Mouse (Mus musculus) forebrain, embryonic 14.5 days (tissue): ENCODE measurements around the gene Fgf2. TPM values are rescaled to one million over a fixed set of nuclear protein-coding genes. Genes with fewer than 3 reads are reported as not detected.

Source experiments
- ATAC-seq: fragments of 200-750 bp; cut with Nextera tagmentation; 2 replicates; pipeline ENCODE4 v1.8.0; 2017; ENCODE audit warnings: mild to moderate bottlenecking, moderate library complexity
- DNase-seq: peaks from one replicate; pipeline ENCODE4 v3.0.0-alpha.2; 2015; ENCODE audit warnings: low spot score
- H3K27ac ChIP-seq: fragments of 300-500 bp; sonication (generic); 2 replicates; pipeline ENCODE4 v1.5.1; 2014; ENCODE audit warnings: low read depth, mild to moderate bottlenecking, control low read depth, low read length, moderate library complexity
- H3K27me3 ChIP-seq: fragments of 300-500 bp; sonication (generic); replicated peaks from 2 replicates; pipeline ENCODE4 v1.6.1; 2014; ENCODE audit warnings: low read length, control low read depth, mixed read lengths; ENCODE audit not compliant: control insufficient read depth, insufficient read depth
- H3K36me3 ChIP-seq: fragments of 300-500 bp; sonication (generic); 2 replicates; pipeline ENCODE4 v1.6.1; 2014; ENCODE audit warnings: low read length, control low read depth; ENCODE audit not compliant: control insufficient read depth, insufficient read depth
- H3K4me1 ChIP-seq: fragments of 300-500 bp; sonication (generic); 2 replicates; pipeline ENCODE4 v1.6.1; 2014; ENCODE audit warnings: antibody characterized with exemption, low read length, control low read depth; ENCODE audit not compliant: control insufficient read depth, insufficient read depth
- H3K4me2 ChIP-seq: fragments of 300-500 bp; sonication (generic); 2 replicates; pipeline ENCODE4 v1.6.1; 2014; ENCODE audit warnings: mild to moderate bottlenecking, control low read depth, low read length
- H3K4me3 ChIP-seq: fragments of 300-500 bp; sonication (generic); 2 replicates; pipeline ENCODE4 v1.5.1; 2014; ENCODE audit warnings: low read depth, low read length, control low read depth
- H3K9ac ChIP-seq: fragments of 300-500 bp; sonication (generic); 2 replicates; pipeline ENCODE4 v1.6.1; 2014; ENCODE audit warnings: mild to moderate bottlenecking, low read length, control low read depth, moderate library complexity
- H3K9me3 ChIP-seq: fragments of 300-500 bp; sonication (generic); replicated peaks from 2 replicates; pipeline ENCODE4 v1.6.1; 2016; ENCODE audit warnings: low read length, control low read depth, mixed read lengths; ENCODE audit not compliant: control insufficient read depth
- WGBS: fragments of 180-500 bp; shearing (Covaris S2); extraction: QIAGEN DNeasy Blood & Tissue Kit; methylation state at CpG from one replicate; pipeline ENCODE4 v1.1.7; 2014; 5-methylcytosine and 5-hydroxymethylcytosine counted together
- polyA plus RNA-seq: library from polyadenylated mRNA; unstranded; fragments of >200 nt; fragmentation: Nextera tagmentation; extraction: Ambion mirVana; gene quantifications from 2 replicates; pipeline ENCODE4 v1.2.1, GENCODE M21; 2014

Fgf2 gene
- polyA plus RNA-seq, 1 experiment from 2014 or later = 0.36 TPM

DNA sequence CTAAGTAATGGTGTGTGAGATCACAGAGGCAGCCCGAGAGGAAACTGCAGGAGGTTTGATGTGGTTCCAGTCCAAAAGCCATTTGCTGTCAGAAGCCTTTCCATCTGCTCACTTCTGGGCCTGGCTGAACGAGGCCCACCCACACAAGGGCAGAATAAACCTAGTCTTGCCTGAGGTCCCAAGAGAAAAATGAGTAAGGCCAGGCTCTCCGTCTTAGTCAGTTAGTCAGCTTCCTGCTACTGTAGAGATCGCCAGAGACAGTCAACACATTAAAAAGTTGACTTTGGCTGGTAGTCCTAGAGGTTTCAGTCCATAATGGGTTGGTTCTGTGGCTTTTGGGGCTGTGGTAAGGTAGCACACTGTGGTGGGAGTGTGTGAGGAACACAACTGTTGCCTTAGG, 22.3 kb downstream of the Fgf2 start:
- 84% methylated on average over 4 of the region's 4 CpGs for WGBS
- DNase-seq (no peak), ATAC-seq (no peak)
- Histone ChIP-seq H3K27me3 (no peaks in the 10 kb centered on the region), H3K4me1 (no peaks in the 10 kb centered on the region), H3K36me3 (no peaks in the 10 kb centered on the region), H3K4me2 (no peak overlapping the region), H3K9me3 (no peaks in the 10 kb centered on the region), H3K4me3 (no peak overlapping the region), H3K9ac (no peak overlapping the region), H3K27ac (no peak overlapping the region)

DNA sequence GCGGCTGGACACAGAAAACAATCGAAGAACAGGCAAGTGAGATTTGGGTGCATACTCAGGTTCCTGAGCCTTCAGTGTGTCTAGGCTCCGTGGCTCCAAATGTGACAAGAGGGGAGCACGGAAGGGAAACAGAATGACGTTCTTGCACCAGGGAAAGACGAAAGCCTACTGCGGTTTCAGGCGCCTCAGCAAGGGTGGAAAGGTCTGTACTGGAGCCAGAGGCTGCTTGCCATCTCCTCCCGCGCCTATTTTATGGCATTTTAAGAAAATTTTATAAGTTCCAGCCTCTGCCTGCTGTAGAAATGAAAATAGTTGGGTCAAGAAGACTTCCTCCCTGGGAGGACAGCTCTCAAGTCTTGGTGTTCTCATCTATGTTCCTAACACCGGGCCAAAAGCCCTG, 25.6 kb downstream of the Fgf2 start:
- H3K36me3 ChIP-seq = no peaks in the 10 kb centered on the region
- H3K4me3 ChIP-seq = no peak overlapping the region
- DNase-seq (no peak), ATAC-seq (no peak)
- H3K9ac ChIP-seq = no peak overlapping the region
- H3K27me3 ChIP-seq = no peaks in the 10 kb centered on the region
- WGBS = 94% methylated on average over 11 of the region's 11 CpGs
- H3K4me2 ChIP-seq = no peak overlapping the region
- no peak overlapping the region for H3K27ac ChIP-seq
- H3K4me1 ChIP-seq = no peaks in the 10 kb centered on the region
- no peaks in the 10 kb centered on the region for H3K9me3 ChIP-seq

DNA sequence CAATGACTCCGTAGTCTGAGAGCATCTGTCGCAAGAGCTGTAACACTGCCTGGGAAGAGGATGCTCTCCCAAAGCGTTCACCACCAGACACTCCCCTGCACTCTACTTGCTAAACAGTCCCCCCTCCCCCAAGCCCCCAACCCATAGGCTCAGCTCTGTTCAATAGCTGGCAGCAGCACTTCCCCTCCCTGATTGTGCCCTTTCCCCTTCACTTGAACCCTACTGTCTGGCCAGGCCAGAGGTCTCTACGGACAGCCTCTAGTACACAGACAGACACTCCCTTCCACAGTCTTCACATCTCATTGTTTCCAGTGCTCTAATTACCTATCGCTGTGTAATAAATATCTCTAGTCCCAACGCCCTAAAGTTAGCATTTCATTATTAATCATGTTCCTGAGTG, 29.8 kb downstream of the Fgf2 start:
- no peaks in the 10 kb centered on the region for H3K4me1 ChIP-seq
- H3K4me2 ChIP-seq = no peak overlapping the region
- H3K36me3 ChIP-seq = no peaks in the 10 kb centered on the region
- no peak for DNase-seq
- no peak overlapping the region for H3K9ac ChIP-seq
- H3K27me3 ChIP-seq = no peaks in the 10 kb centered on the region
- H3K9me3 ChIP-seq = no peaks in the 10 kb centered on the region
- H3K27ac ChIP-seq = no peak overlapping the region
- 78% methylated on average over 6 of the region's 6 CpGs for WGBS
- ATAC-seq = no peak
- H3K4me3 ChIP-seq = no peak overlapping the region

DNA sequence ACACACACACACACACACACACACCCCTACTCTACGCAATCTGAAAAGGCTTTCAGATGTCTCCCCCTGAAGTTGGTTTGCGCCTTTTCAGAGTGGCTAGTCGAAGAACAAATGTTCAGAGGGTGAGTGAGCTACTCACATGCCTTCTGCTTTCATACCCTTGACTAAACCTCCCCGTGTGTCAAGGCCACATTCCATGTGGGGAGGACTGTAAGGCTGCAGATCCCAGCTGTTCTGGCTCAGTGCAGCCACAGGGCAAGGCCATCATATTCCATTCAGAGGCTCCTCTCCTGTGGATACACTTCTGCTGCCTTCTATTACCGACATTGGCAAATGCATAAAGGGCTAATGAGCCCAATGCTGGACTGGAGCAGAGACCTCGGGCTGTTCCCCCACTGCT, 30.3 kb downstream of the Fgf2 start:
- no peak overlapping the region for H3K4me2 ChIP-seq
- DNase-seq (no peak), ATAC-seq (no peak)
- no peaks in the 10 kb centered on the region for H3K36me3 ChIP-seq
- 79% methylated on average over 6 of the region's 6 CpGs for WGBS
- no peak overlapping the region for H3K4me3 ChIP-seq
- H3K27ac ChIP-seq = no peak overlapping the region
- H3K9ac ChIP-seq = no peak overlapping the region
- no peaks in the 10 kb centered on the region for H3K27me3 ChIP-seq
- H3K4me1 ChIP-seq = no peaks in the 10 kb centered on the region
- no peaks in the 10 kb centered on the region for H3K9me3 ChIP-seq

DNA sequence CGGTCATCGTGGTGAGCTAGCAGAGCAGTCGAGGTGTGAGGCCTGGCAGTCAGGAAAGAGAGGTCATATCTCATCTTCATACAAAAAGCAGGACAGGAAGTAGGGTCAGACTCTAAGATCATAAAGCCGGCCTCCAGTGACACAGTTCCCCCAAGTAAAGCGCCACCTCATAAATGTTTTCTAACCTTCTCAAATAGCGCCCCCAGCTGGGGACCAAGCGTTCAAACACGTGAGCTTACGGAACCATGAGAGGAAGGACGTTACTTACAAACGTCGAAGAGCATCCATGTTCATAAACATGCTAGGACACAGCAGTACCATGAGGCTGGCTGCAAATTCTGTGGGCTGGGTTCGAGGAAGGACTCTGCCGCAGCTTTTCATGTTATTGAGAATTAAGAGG, 31.1 kb downstream of the Fgf2 start:
- DNase-seq (no peak), ATAC-seq (no peak)
- Histone ChIP-seq H3K27me3 (no peaks in the 10 kb centered on the region), H3K9me3 (no peaks in the 10 kb centered on the region), H3K36me3 (no peaks in the 10 kb centered on the region), H3K27ac (no peak overlapping the region), H3K4me1 (no peaks in the 10 kb centered on the region), H3K4me2 (no peak overlapping the region), H3K9ac (no peak overlapping the region), H3K4me3 (no peak overlapping the region)
- WGBS = 88% methylated on average over 14 of the region's 14 CpGs

DNA sequence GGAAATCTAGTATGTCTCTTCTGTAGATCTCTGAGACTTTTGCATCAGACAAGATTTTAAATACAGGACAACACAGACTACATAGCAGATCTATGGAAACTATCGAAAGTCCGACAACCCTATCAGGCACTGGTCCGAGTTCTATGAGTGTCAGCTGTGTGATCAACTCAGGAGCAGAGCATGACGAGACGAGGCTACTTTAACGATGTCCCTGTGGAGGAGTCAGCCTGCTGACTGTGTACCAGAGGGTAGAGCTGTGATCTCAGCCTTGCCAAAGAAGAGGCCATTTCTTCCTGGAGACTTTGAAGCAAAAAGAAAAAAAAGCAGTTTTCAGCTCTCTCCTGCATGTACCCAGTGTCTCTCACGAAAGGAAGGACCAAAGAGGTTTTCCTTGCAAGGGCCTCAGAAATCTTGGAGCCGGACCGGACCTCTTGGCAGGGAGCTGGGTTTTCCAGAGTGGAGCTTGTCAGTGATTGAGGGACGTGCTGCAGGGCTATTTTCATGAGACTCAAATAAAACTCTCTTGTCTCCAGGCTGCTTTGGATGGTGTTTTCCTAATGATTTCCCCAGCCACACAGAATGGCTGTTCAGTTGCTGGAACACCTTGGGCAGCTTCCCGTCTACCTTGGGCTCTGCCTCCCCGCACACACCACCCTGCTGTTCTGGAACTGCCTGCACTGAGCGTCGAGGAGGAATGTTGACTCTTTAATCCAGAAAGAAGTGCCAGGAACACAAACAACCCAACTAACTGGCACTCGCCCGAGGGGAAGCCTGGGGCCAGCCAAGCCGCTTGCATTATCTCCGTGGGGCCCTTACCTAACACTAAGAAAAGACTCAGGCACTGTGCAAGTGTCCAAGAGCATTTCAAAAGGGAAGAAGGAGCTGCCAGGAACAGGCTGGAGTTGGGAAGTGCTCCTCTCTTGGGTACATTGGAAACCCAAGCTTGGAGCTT, 32.1 kb downstream of the Fgf2 start:
- H3K27ac ChIP-seq = no peak overlapping the region
- WGBS = 52% methylated on average over 18 of the region's 18 CpGs
- no peak for DNase-seq

DNA sequence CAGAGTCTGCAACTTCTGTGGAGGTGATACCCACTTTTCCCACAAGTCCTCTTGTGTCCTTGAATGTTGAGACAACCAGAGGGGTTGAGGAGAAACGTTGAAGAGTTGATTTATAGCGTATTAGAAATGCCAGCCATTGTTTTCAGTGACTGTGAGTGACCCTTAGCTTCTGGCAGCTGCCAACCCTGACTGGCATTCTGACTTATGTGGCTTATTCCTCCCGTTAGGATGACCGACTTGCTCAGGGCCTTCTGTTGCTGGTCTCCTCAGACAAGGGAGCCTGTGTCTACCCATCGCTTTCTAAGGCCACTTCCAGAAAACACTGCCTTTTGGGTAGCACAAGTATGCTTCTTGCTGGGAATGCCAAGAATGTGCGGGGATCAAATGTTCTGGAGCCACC, 33.3 kb downstream of the Fgf2 start:
- no peak overlapping the region for H3K27ac ChIP-seq
- H3K9ac ChIP-seq = no peak overlapping the region
- 73% methylated on average over 6 of the region's 6 CpGs for WGBS
- H3K4me1 ChIP-seq = no peaks in the 10 kb centered on the region
- ATAC-seq (no peak), DNase-seq (no peak)
- H3K4me3 ChIP-seq = no peak overlapping the region
- H3K27me3 ChIP-seq = no peaks in the 10 kb centered on the region
- H3K9me3 ChIP-seq = no peaks in the 10 kb centered on the region
- H3K4me2 ChIP-seq = no peak overlapping the region
- H3K36me3 ChIP-seq = no peaks in the 10 kb centered on the region

More for the DNA sequence above, 32.1 kb downstream of the Fgf2 start:
- ATAC-seq = no peak
- H3K4me3 ChIP-seq = no peak overlapping the region
- H3K9ac ChIP-seq = no peak overlapping the region
- no peaks in the 10 kb centered on the region for H3K27me3 ChIP-seq
- H3K4me2 ChIP-seq = no peak overlapping the region
- no peaks in the 10 kb centered on the region for H3K4me1 ChIP-seq
- no peaks in the 10 kb centered on the region for H3K9me3 ChIP-seq
- no peaks in the 10 kb centered on the region for H3K36me3 ChIP-seq

DNA sequence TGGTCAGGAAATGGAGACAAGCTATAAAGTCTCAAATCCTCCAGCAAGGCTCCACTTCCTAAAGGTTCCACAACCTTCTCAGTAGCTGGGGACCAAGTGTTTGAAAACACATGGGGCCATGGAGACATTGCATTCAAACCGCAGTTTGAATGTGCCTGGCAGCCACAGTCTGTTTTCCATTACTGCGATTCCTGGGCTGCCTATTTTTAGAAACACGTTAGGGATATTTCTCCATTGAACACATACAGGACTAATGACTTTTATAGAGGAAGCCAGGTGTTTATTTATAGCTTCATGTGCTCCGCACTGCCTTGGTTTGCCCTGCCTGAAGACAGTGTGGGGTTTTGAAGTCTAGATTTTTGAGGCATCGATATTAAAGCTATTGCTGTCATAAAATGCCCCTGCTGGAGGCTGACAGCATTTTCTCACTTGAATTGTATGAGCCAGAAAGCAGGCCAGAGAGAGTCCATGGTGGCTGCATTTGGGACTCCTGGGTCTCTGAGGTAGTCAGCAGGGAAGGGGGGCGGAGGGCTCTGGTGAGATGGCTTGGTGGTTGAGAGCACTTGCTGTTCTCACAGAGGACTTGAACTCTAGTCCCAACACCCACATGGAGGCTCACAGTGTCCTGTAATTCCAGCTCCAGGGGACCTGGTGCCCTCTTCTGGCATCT, 35.1 kb downstream of the Fgf2 start:
- Histone ChIP-seq H3K27ac (no peak overlapping the region), H3K27me3 (no peaks in the 10 kb centered on the region), H3K4me3 (no peak overlapping the region), H3K9ac (no peak overlapping the region), H3K9me3 (no peaks in the 10 kb centered on the region), H3K36me3 (no peaks in the 10 kb centered on the region), H3K4me1 (no peaks in the 10 kb centered on the region), H3K4me2 (no peak overlapping the region)
- ATAC-seq = no peak
- 91% methylated on average over 6 of the region's 6 CpGs for WGBS
- no peak for DNase-seq

DNA sequence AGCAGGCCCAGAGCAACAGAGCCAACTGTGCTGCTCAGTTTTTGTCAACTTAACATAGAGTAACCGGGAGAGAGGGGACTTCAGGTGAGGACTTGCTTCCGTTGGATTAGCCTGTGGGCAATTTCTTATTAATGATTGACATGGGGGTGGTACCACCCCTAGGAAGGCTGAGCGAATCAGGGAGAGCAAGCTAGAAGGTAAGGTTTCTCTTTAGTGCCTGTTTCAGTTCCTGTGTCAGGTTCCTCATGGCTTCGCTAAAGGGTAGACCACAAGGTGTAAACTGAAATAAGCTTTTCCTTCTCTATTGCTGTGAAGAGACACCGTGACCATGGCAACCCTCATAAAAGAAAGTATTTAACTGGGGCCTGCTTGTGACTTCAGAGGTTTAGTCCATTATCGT, 39.2 kb downstream of the Fgf2 start:
- Histone ChIP-seq H3K4me3 (no peak overlapping the region), H3K4me1 (no peaks in the 10 kb centered on the region), H3K9ac (no peak overlapping the region), H3K27me3 (no peaks in the 10 kb centered on the region), H3K9me3 (0 out of 2 replicates have a peak, but pooled peaks cover 4% of the 10 kb centered on the region), H3K36me3 (no peaks in the 10 kb centered on the region), H3K4me2 (no peak overlapping the region), H3K27ac (no peak overlapping the region)
- ATAC-seq = no peak
- WGBS = 94% methylated on average over 6 of the region's 6 CpGs
- DNase-seq = no peak
